Mouse (Mus musculus): ENCODE measurements at regions not wholly inside any gene's neighbourhood (a gene's known extent, or its start where the extent isn't known, plus 50 kb on each side); places are given as distances from the start of the nearest gene placed in this dataset.

- no peaks in the 10 kb centered on the region for H3K4me1 ChIP-seq
- ATAC-seq (ENCODE audit: low FRiP score): no peak
- H3K4me2 ChIP-seq: no peak overlapping the region
- no peak overlapping the region for H3K9ac ChIP-seq (replicated peaks)
- H3K4me3 ChIP-seq (replicated peaks): no peak overlapping the region
- 94% methylated on average over 10 of the region's 10 CpGs for WGBS
- H3K9me3 ChIP-seq (replicated peaks): no peaks in the 10 kb centered on the region
- H3K36me3 ChIP-seq: no peaks in the 10 kb centered on the region
- H3K27me3 ChIP-seq (replicated peaks): no peaks in the 10 kb centered on the region
- no peak overlapping the region for H3K27ac ChIP-seq (replicated peaks)
These were observed 126.3 kb upstream of the Sox4 start for GRCm38 (mm10) chr13:29079841-29080240.

- no peak overlapping the region for H3K4me2 ChIP-seq
- H3K9ac ChIP-seq (replicated peaks): no peak overlapping the region
- H3K4me1 ChIP-seq: no peaks in the 10 kb centered on the region
- 96% methylated on average over 2 of the region's 2 CpGs for WGBS
- no peak overlapping the region for H3K4me3 ChIP-seq (replicated peaks)
- no peak for ATAC-seq (ENCODE audit: low FRiP score)
- H3K9me3 ChIP-seq (replicated peaks): no peaks in the 10 kb centered on the region
- H3K27ac ChIP-seq (replicated peaks): no peak overlapping the region
- no peaks in the 10 kb centered on the region for H3K27me3 ChIP-seq (replicated peaks)
- H3K36me3 ChIP-seq: no peaks in the 10 kb centered on the region
These were observed 120.1 kb upstream of the Sox4 start for GRCm38 (mm10) chr13:29073630-29074029.

- no peak overlapping the region for H3K4me2 ChIP-seq
- H3K27ac ChIP-seq (replicated peaks): no peak overlapping the region
- WGBS: 85% methylated on average over 5 of the region's 5 CpGs
- ATAC-seq (ENCODE audit: low FRiP score): no peak
- no peaks in the 10 kb centered on the region for H3K27me3 ChIP-seq (replicated peaks)
- H3K36me3 ChIP-seq: no peaks in the 10 kb centered on the region
- no peak overlapping the region for H3K4me3 ChIP-seq (replicated peaks)
- 0 out of 2 replicates have a peak, but pooled peaks cover 4% of the 10 kb centered on the region for H3K4me1 ChIP-seq
- no peaks in the 10 kb centered on the region for H3K9me3 ChIP-seq (replicated peaks)
- no peak overlapping the region for H3K9ac ChIP-seq (replicated peaks)
These were observed 110.4 kb upstream of the Sox4 start for GRCm38 (mm10) chr13:29063924-29064323.

- no peak overlapping the region for H3K4me3 ChIP-seq (replicated peaks)
- 69% methylated on average over 5 of the region's 5 CpGs for WGBS
- no peak overlapping the region for H3K4me2 ChIP-seq
- H3K27me3 ChIP-seq (replicated peaks): no peaks in the 10 kb centered on the region
- H3K9me3 ChIP-seq (replicated peaks): no peaks in the 10 kb centered on the region
- no peak for ATAC-seq (ENCODE audit: low FRiP score)
- no peak overlapping the region for H3K9ac ChIP-seq (replicated peaks)
- no peaks in the 10 kb centered on the region for H3K36me3 ChIP-seq
- no peak overlapping the region for H3K27ac ChIP-seq (replicated peaks)
- H3K4me1 ChIP-seq: 0 out of 2 replicates have a peak, but pooled peaks cover 4% of the 10 kb centered on the region
These were observed 105.2 kb upstream of the Sox4 start for GRCm38 (mm10) chr13:29058685-29059084.

GRCm38 (mm10) chr13:29049730-29050129 lies 96.2 kb upstream of the Sox4 start:
- Histone ChIP-seq H3K4me2 (no peak overlapping the region), H3K9ac (replicated peaks) (no peak overlapping the region), H3K9me3 (replicated peaks) (no peaks in the 10 kb centered on the region), H3K27ac (replicated peaks) (no peak overlapping the region), H3K36me3 (no peaks in the 10 kb centered on the region), H3K4me3 (replicated peaks) (no peak overlapping the region), H3K27me3 (replicated peaks) (no peaks in the 10 kb centered on the region), H3K4me1 (no peaks in the 10 kb centered on the region)
- ATAC-seq (ENCODE audit: low FRiP score): no peak
- WGBS: 34% methylated on average over 4 of the region's 4 CpGs

GRCm38 (mm10) chr13:29048990-29049576 lies 95.6 kb upstream of the Sox4 start:
- Histone ChIP-seq H3K9me3 (replicated peaks) (no peaks in the 10 kb centered on the region), H3K9ac (replicated peaks) (no peak overlapping the region), H3K4me1 (no peaks in the 10 kb centered on the region), H3K4me3 (replicated peaks) (no peak overlapping the region), H3K27ac (replicated peaks) (no peak overlapping the region), H3K4me2 (no peak overlapping the region), H3K36me3 (no peaks in the 10 kb centered on the region), H3K27me3 (replicated peaks) (no peaks in the 10 kb centered on the region)
- ATAC-seq (ENCODE audit: low FRiP score): no peak
- 45% methylated on average over 7 of the region's 7 CpGs for WGBS

GRCm38 (mm10) chr13:29044655-29045054 lies 91.1 kb upstream of the Sox4 start:
- Histone ChIP-seq H3K9ac (replicated peaks) (no peak overlapping the region), H3K4me3 (replicated peaks) (no peak overlapping the region), H3K36me3 (no peaks in the 10 kb centered on the region), H3K27me3 (replicated peaks) (no peaks in the 10 kb centered on the region), H3K4me1 (no peaks in the 10 kb centered on the region), H3K4me2 (no peak overlapping the region), H3K27ac (replicated peaks) (no peak overlapping the region), H3K9me3 (replicated peaks) (no peaks in the 10 kb centered on the region)
- WGBS: 59% methylated on average over 4 of the region's 4 CpGs
- ATAC-seq (ENCODE audit: low FRiP score): no peak

GRCm38 (mm10) chr13:29040331-29040730 lies 86.8 kb upstream of the Sox4 start:
- Histone ChIP-seq H3K9me3 (replicated peaks) (no peaks in the 10 kb centered on the region), H3K9ac (replicated peaks) (no peak overlapping the region), H3K27me3 (replicated peaks) (no peaks in the 10 kb centered on the region), H3K27ac (replicated peaks) (no peak overlapping the region), H3K4me1 (no peaks in the 10 kb centered on the region), H3K4me3 (replicated peaks) (no peak overlapping the region), H3K4me2 (no peak overlapping the region), H3K36me3 (no peaks in the 10 kb centered on the region)
- WGBS: 89% methylated on average over 5 of the region's 5 CpGs
- ATAC-seq (ENCODE audit: low FRiP score): no peak

GRCm38 (mm10) chr13:29034904-29035303 lies 81.4 kb upstream of the Sox4 start:
- no peak overlapping the region for H3K4me3 ChIP-seq (replicated peaks)
- H3K4me1 ChIP-seq: 0 out of 2 replicates have a peak, but pooled peaks cover 3% of the 10 kb centered on the region
- H3K27ac ChIP-seq (replicated peaks): no peak overlapping the region
- H3K9me3 ChIP-seq (replicated peaks): no peaks in the 10 kb centered on the region
- no peak overlapping the region for H3K9ac ChIP-seq (replicated peaks)
- no peak overlapping the region for H3K4me2 ChIP-seq
- no peaks in the 10 kb centered on the region for H3K27me3 ChIP-seq (replicated peaks)
- ATAC-seq (ENCODE audit: low FRiP score): no peak
- WGBS: 29% methylated on average over 4 of the region's 4 CpGs
- no peaks in the 10 kb centered on the region for H3K36me3 ChIP-seq

- Histone ChIP-seq H3K9ac (replicated peaks) (no peak overlapping the region), H3K27me3 (replicated peaks) (no peaks in the 10 kb centered on the region), H3K4me1 (0 out of 2 replicates have a peak, but pooled peaks cover 3% of the 10 kb centered on the region), H3K4me3 (replicated peaks) (no peak overlapping the region), H3K4me2 (no peak overlapping the region), H3K36me3 (no peaks in the 10 kb centered on the region), H3K27ac (replicated peaks) (no peak overlapping the region), H3K9me3 (replicated peaks) (no peaks in the 10 kb centered on the region)
- WGBS: 50% methylated on average over 8 of the region's 8 CpGs
- ATAC-seq (ENCODE audit: low FRiP score): no peak
These were observed 80.9 kb upstream of the Sox4 start for GRCm38 (mm10) chr13:29034444-29034843.

GRCm38 (mm10) chr13:29027146-29027545 lies 73.6 kb upstream of the Sox4 start:
- H3K9me3 ChIP-seq (replicated peaks): no peaks in the 10 kb centered on the region
- no peaks in the 10 kb centered on the region for H3K27me3 ChIP-seq (replicated peaks)
- no peak overlapping the region for H3K4me3 ChIP-seq (replicated peaks)
- H3K4me1 ChIP-seq: no peaks in the 10 kb centered on the region
- no peak for ATAC-seq (ENCODE audit: low FRiP score)
- H3K9ac ChIP-seq (replicated peaks): no peak overlapping the region
- H3K4me2 ChIP-seq: no peak overlapping the region
- 94% methylated on average over 10 of the region's 10 CpGs for WGBS
- H3K36me3 ChIP-seq: no peaks in the 10 kb centered on the region
- no peak overlapping the region for H3K27ac ChIP-seq (replicated peaks)

- H3K4me1 ChIP-seq: no peaks in the 10 kb centered on the region; the same call in 1 of the 2 replicates
- no peak overlapping the region for H3K4me3 ChIP-seq (replicated peaks)
- H3K9ac ChIP-seq (replicated peaks): no peak overlapping the region
- ATAC-seq (ENCODE audit: low FRiP score): no peak
- WGBS: 98% methylated on average over 1 of the region's 1 CpGs
- no peak overlapping the region for H3K27ac ChIP-seq (replicated peaks)
- H3K36me3 ChIP-seq: no peaks in the 10 kb centered on the region
- no peak overlapping the region for H3K4me2 ChIP-seq
- no peaks in the 10 kb centered on the region for H3K27me3 ChIP-seq (replicated peaks)
- no peaks in the 10 kb centered on the region for H3K9me3 ChIP-seq (replicated peaks)
These were observed 70.0 kb upstream of the Sox4 start for GRCm38 (mm10) chr13:29023486-29023885.

Data from neural tube, embryonic 15.5 days (tissue).